Mouse (Mus musculus) heart, postnatal 0 days (tissue): ENCODE measurements around the gene Gm21497.
"Not testable (repeated sequence)": the region's sequence is repeated elsewhere in the genome, so short reads cannot be mapped to it uniquely, and the experiment has no call there.

Source experiments
- CTCF ChIP-seq: IDR thresholded peaks from 2 replicates; pipeline ENCODE4 v1.5.1; 2016; ENCODE audit warnings: antibody characterized with exemption, control low read depth, low read depth
- EP300 ChIP-seq: IDR thresholded peaks from 2 replicates; pipeline ENCODE4 v1.6.1; 2016; ENCODE audit warnings: antibody characterized with exemption, low read depth

DNA sequence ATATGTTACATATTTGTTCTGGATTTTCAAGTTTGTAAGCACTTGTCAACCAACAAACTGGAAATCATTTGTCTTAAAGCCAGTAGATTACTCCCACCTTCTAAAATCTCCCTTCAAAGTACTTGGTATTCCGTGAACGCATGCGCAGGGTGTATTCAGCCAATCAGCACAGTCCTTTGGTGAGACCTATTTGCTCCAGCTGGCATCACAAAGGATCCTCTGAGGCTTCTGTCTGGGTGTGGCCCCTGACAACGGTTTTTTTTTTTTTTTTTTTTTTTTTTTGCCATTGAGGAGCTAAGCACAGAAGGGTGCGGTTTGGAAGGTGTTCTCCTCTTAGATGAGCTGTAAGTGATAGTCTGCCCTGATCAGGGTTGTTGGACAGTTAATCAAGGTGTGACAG is at the start of gene Gm21497:
- not testable (repeated sequence) for TF ChIP-seq CTCF, EP300
